Mouse (Mus musculus) hindbrain, embryonic 16.5 days (tissue): ENCODE measurements around the gene Zfp593. TPM values are rescaled to one million over a fixed set of nuclear protein-coding genes. Genes with fewer than 3 reads are reported as not detected.
"Not testable (repeated sequence)": the region's sequence is repeated elsewhere in the genome, so short reads cannot be mapped to it uniquely, and the experiment has no call there.

Experiments used
- ATAC-seq: fragments of 200-750 bp; cut with Nextera tagmentation; 2 replicates; pipeline ENCODE4 v1.8.0; 2017; ENCODE audit warnings: moderate TSS enrichment, moderate library complexity
- H3K27ac ChIP-seq: fragments of 300-500 bp; sonication (generic); 2 replicates; pipeline ENCODE4 v1.5.1; 2014; ENCODE audit warnings: low read depth, mild to moderate bottlenecking, control low read depth, low read length, moderate library complexity
- H3K27me3 ChIP-seq: fragments of 300-500 bp; sonication (generic); replicated peaks from 2 replicates; pipeline ENCODE4 v1.6.1; 2014; ENCODE audit warnings: low read length; ENCODE audit not compliant: control insufficient read depth, insufficient read depth
- H3K36me3 ChIP-seq: fragments of 300-500 bp; sonication (generic); 2 replicates; pipeline ENCODE4 v1.6.1; 2014; ENCODE audit warnings: mild to moderate bottlenecking, low read length, moderate library complexity, mixed read lengths; ENCODE audit not compliant: control insufficient read depth, insufficient read depth
- H3K4me1 ChIP-seq: fragments of 300-500 bp; sonication (generic); 2 replicates; pipeline ENCODE4 v1.6.1; 2014; ENCODE audit warnings: low read depth, low read length; ENCODE audit not compliant: control insufficient read depth, insufficient read depth
- H3K4me2 ChIP-seq: fragments of 300-500 bp; sonication (generic); 2 replicates; pipeline ENCODE4 v1.6.1; 2014; ENCODE audit warnings: mild to moderate bottlenecking, low read length, control low read depth, moderate library complexity
- H3K4me3 ChIP-seq: fragments of 300-500 bp; sonication (generic); 2 replicates; pipeline ENCODE4 v1.5.1; 2014; ENCODE audit warnings: mild to moderate bottlenecking, low read length, control low read depth, moderate library complexity
- H3K9ac ChIP-seq: fragments of 300-500 bp; sonication (generic); 2 replicates; pipeline ENCODE4 v1.6.1; 2014; ENCODE audit warnings: low read depth, mild to moderate bottlenecking, control low read depth, low read length, moderate library complexity
- H3K9me3 ChIP-seq: fragments of 300-500 bp; sonication (generic); 2 replicates; pipeline ENCODE4 v1.6.1; 2014; ENCODE audit warnings: mild to moderate bottlenecking, low read length, moderate library complexity; ENCODE audit not compliant: control insufficient read depth
- WGBS: fragments of 180-500 bp; shearing (Covaris S2); extraction: QIAGEN DNeasy Blood & Tissue Kit; methylation state at CpG from one replicate; pipeline ENCODE4 v1.1.7; 2014; 5-methylcytosine and 5-hydroxymethylcytosine counted together
- polyA plus RNA-seq: library from polyadenylated mRNA; unstranded; fragments of >200 nt; fragmentation: Nextera tagmentation; extraction: Ambion mirVana; gene quantifications from 2 replicates; pipeline ENCODE4 v1.2.1, GENCODE M21; 2015

The Zfp593 gene
- polyA plus RNA-seq, 1 experiment from 2014 or later = 13.3 TPM

- H3K4me1 ChIP-seq = peaks cover 16% of the 10 kb centered on the region
- no peak overlapping the region for H3K4me2 ChIP-seq
- H3K27ac ChIP-seq = no peak overlapping the region
- no peak overlapping the region for H3K9ac ChIP-seq
- no peaks in the 10 kb centered on the region for H3K27me3 ChIP-seq
- no peak overlapping the region for H3K4me3 ChIP-seq
- WGBS = 97% methylated on average over 2 of the region's 2 CpGs
- ATAC-seq = no peak
- peaks cover 14% of the 10 kb centered on the region for H3K36me3 ChIP-seq
- H3K9me3 ChIP-seq = no peaks in the 10 kb centered on the region
Measured at GRCm38 (mm10) chr4:134284942-134285341, 39.5 kb upstream of the Zfp593 start.

GRCm38 (mm10) chr4:134273417-134274345 lies 28.3 kb upstream of the Zfp593 start:
- no peaks in the 10 kb centered on the region for H3K4me1 ChIP-seq
- H3K27me3 ChIP-seq = no peaks in the 10 kb centered on the region
- no peak overlapping the region for H3K9ac ChIP-seq
- no peak overlapping the region for H3K4me3 ChIP-seq
- ATAC-seq = no peak
- WGBS = 10% methylated on average over 14 of the region's 14 CpGs
- H3K9me3 ChIP-seq = no peaks in the 10 kb centered on the region
- peaks cover 11% of the 10 kb centered on the region for H3K36me3 ChIP-seq
- H3K4me2 ChIP-seq = peak overlapping the region; percentile 25
- H3K27ac ChIP-seq = no peak overlapping the region

- WGBS = 34% methylated on average over 13 of the region's 13 CpGs
- Histone ChIP-seq H3K4me1 (no peaks in the 10 kb centered on the region), H3K9me3 (no peaks in the 10 kb centered on the region), H3K9ac (no peak overlapping the region), H3K27ac (no peak overlapping the region), H3K27me3 (no peaks in the 10 kb centered on the region), H3K36me3 (peaks cover 6% of the 10 kb centered on the region), H3K4me3 (no peak overlapping the region), H3K4me2 (peak overlapping the region; percentile 25)
- ATAC-seq = no peak
Measured at GRCm38 (mm10) chr4:134272731-134273416, 27.5 kb upstream of the Zfp593 start.

- Histone ChIP-seq H3K27me3 (no peaks in the 10 kb centered on the region), H3K4me3 (no peak overlapping the region), H3K9ac (no peak overlapping the region), H3K9me3 (no peaks in the 10 kb centered on the region), H3K4me2 (no peak overlapping the region), H3K36me3 (peaks cover 5% of the 10 kb centered on the region), H3K4me1 (no peaks in the 10 kb centered on the region), H3K27ac (no peak overlapping the region)
- ATAC-seq = no peak
- 81% methylated on average over 7 of the region's 7 CpGs for WGBS
Measured at GRCm38 (mm10) chr4:134271979-134272378, 26.6 kb upstream of the Zfp593 start.

- H3K9me3 ChIP-seq, H3K36me3 ChIP-seq, H3K27ac ChIP-seq, H3K4me3 ChIP-seq, H3K4me2 ChIP-seq, ATAC-seq, H3K27me3 ChIP-seq, H3K4me1 ChIP-seq, H3K9ac ChIP-seq: not testable (repeated sequence)
Measured at GRCm38 (mm10) chr4:134269622-134270021, 24.2 kb upstream of the Zfp593 start.

DNA sequence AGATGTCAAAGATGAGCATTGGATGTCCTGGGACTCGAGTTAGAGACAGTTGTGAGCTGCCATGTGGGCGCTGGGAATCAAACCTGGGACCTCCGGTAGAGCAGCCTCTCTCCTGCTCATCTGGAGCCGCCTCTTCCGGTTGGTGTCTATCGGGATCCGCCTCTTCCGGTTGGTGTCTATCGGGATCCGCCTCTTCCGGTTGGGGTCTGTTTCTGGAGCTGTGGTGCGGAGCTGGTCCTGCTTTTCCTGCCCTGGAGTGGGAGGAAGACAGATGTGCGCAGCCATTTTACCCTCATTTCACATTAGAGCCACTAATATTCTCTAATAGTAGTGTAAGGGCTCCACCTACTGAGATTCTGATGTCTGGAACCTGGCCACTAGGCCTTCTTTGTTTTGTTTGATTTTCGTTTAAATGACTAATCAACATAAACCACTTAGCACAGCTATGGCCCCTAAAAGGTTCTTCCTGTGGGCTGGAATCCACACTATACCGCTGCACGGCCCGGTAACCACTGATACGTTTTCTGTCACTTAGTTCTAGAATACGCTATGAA lies 22.8 kb upstream of the Zfp593 start:
- Histone ChIP-seq H3K27ac (no peak overlapping the region), H3K4me3 (no peak overlapping the region), H3K27me3 (no peaks in the 10 kb centered on the region), H3K9ac (no peak overlapping the region), H3K9me3 (no peaks in the 10 kb centered on the region), H3K4me2 (no peak overlapping the region), H3K36me3 (no peaks in the 10 kb centered on the region), H3K4me1 (no peaks in the 10 kb centered on the region)
- 84% methylated on average over 19 of the region's 19 CpGs for WGBS
- ATAC-seq = no peak

- WGBS = 60% methylated on average over 9 of the region's 9 CpGs
Measured at GRCm38 (mm10) chr4:134265860-134266585, 20.6 kb upstream of the Zfp593 start.

GRCm38 (mm10) chr4:134263191-134263590 lies 17.8 kb upstream of the Zfp593 start:
- H3K4me3 ChIP-seq = no peak overlapping the region
- H3K4me1 ChIP-seq = no peaks in the 10 kb centered on the region
- H3K27me3 ChIP-seq = no peaks in the 10 kb centered on the region
- WGBS = 40% methylated on average over 6 of the region's 6 CpGs
- H3K27ac ChIP-seq = no peak overlapping the region
- H3K9me3 ChIP-seq = no peaks in the 10 kb centered on the region
- H3K36me3 ChIP-seq = no peaks in the 10 kb centered on the region
- H3K9ac ChIP-seq = no peak overlapping the region
- H3K4me2 ChIP-seq = no peak overlapping the region
- no peak for ATAC-seq

More at GRCm38 (mm10) chr4:134265860-134266585, 20.6 kb upstream of the Zfp593 start:
- Histone ChIP-seq H3K4me1 (no peaks in the 10 kb centered on the region), H3K9ac (no peak overlapping the region), H3K9me3 (no peaks in the 10 kb centered on the region), H3K4me3 (no peak overlapping the region), H3K27ac (no peak overlapping the region), H3K27me3 (no peaks in the 10 kb centered on the region), H3K4me2 (no peak overlapping the region), H3K36me3 (no peaks in the 10 kb centered on the region)
- no peak for ATAC-seq
